Mouse (Mus musculus) small intestine, adult 2 months (tissue): ENCODE measurements around the gene Cntnap5a.

Experiments
- CTCF ChIP-seq: fragments of 200-500 bp; IDR thresholded peaks from 2 replicates; pipeline ENCODE4 v1.5.1; 2012; ENCODE audit warnings: low read depth, mild to moderate bottlenecking, control low read depth, inconsistent platforms, low read length, moderate library complexity, mixed read lengths; ENCODE audit not compliant: insufficient replicate concordance, insufficient read length; ENCODE audit errors: extremely low read depth
- POLR2A ChIP-seq: fragments of 200-500 bp; IDR thresholded peaks from 2 replicates; pipeline ENCODE4 v1.6.1; 2012; ENCODE audit warnings: low read depth, mild to moderate bottlenecking, control low read depth, inconsistent platforms, low read length, moderate library complexity

GRCm38 (mm10) chr1:116455115-116455717 is 770.7 kb downstream of the Cntnap5a start:
- TF ChIP-seq CTCF (no peak), POLR2A (no peak)
